Mouse (Mus musculus): ENCODE measurements around the gene Itga2b. TPM values are rescaled to one million over a fixed set of nuclear protein-coding genes. Genes with fewer than 3 reads are reported as not detected.
A peak's percentile ranks its signal among the peaks of the same experiment; 100 is the strongest.

The Itga2b gene
- polyA plus RNA-seq, 1 experiment from 2014 or later, result 6.6 TPM

DNA sequence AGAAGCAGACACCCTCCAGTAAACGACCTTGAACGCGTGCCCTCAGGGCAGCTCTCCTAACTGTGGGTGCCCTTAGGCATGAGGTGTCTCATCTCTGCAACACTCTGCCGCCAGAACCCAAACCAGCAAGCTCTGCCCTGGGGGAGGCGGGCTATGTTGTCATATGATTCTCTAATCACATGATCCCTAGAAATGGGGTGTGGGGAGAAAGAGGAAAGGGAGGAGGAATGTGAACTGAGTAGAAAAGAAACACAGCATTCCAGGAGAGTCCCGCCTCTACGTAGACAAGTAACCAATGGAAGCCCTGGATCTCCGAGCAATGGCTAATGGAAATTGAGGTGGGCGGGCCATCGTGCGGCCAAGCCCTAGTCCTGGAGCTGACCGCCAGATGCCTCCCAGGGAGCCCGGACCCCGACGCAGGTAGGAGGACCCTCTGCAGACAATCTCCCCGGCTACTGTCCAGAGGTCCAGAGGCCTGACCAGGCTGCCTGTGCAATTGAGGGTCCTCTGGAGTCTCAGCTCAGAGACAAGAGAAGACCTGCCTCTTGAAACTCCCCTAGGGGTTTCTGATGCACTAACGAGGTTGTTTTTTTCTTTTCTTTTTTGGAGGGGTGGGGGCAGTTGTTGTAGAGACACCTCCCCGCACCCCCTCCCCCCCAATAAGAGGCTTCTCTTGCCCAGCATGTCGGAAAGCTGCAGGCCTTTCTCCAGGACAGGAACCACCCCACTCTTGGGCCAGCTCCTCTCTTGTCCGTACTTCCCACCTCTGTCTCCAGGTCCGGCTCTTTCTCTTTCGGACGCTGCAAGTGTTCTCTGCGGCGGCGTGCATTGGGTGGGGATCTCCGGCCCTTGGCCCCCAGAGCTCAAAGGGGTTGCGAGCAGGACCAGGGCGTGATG, 39.6 kb downstream of the Itga2b start, which contains the start of gene Grn:
Grn (plus strand) TSS at position 195 of the 897 bp plus-strand sequence.
- Histone ChIP-seq H3K27me3 (replicated peaks; ENCODE audit: control insufficient read depth, insufficient read depth, low read length) (no peaks in the 10 kb centered on the region), H3K4me1 (ENCODE audit: control insufficient read depth, insufficient read depth, low read length) (0 out of 2 replicates have a peak, but pooled peaks cover 3% of the 10 kb centered on the region), H3K4me2 (ENCODE audit: low read depth, low read length) (peak within 1 kb of the TSS; percentile 93), H3K27ac (replicated peaks; ENCODE audit: low read depth, low read length) (peak within 1 kb of the TSS; percentile 80), H3K9me3 (ENCODE audit: control insufficient read depth, low read length) (no peaks in the 10 kb centered on the region), H3K9ac (ENCODE audit: low read depth, low read length) (peak within 1 kb of the TSS; percentile 65), H3K36me3 (ENCODE audit: control insufficient read depth, insufficient read depth, low read length) (peaks cover 25% of the 10 kb centered on the region), H3K4me3 (ENCODE audit: low read depth, low read length) (peak within 1 kb of the TSS; percentile 67)
- WGBS, result 0% methylated on average over 29 of the region's 29 CpGs
- DNase-seq (ENCODE audit: low spot score) (peak; percentile 98), ATAC-seq (ENCODE audit: low read depth) (peak; percentile 93)

DNA sequence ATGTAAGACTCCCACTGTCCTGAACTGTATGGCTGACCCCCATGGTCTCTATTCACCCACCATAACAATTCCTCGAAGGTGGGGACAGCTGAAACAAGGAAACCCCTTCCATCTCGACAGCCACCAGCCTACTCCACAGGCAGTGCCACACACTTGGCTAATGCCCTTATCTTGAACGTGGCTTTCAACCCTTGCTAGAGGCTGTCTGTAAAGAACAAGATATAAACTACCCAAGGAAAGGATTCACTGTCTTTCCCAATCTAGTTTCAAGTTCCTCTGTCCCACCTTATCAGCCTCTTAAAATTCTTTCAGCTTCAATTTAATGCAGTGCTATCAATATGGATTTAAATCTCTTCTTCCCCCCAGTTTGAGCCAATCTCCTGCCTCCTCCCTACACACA, 40.4 kb downstream of the Itga2b start:
- DNase-seq (ENCODE audit: low spot score) (no peak), ATAC-seq (ENCODE audit: low read depth) (no peak)
- H3K9me3 ChIP-seq (ENCODE audit: control insufficient read depth, low read length), result no peaks in the 10 kb centered on the region
- H3K9ac ChIP-seq (ENCODE audit: low read depth, low read length), result peak overlapping the region; percentile 57
- peak overlapping the region; percentile 93 for H3K4me2 ChIP-seq (ENCODE audit: low read depth, low read length)
- H3K27me3 ChIP-seq (replicated peaks; ENCODE audit: control insufficient read depth, insufficient read depth, low read length), result no peaks in the 10 kb centered on the region
- H3K27ac ChIP-seq (replicated peaks; ENCODE audit: low read depth, low read length), result no peak overlapping the region
- 0 out of 2 replicates have a peak, but pooled peaks cover 3% of the 10 kb centered on the region for H3K4me1 ChIP-seq (ENCODE audit: control insufficient read depth, insufficient read depth, low read length)
- 45% methylated on average over 3 of the region's 3 CpGs for WGBS
- peak overlapping the region; percentile 67 for H3K4me3 ChIP-seq (ENCODE audit: low read depth, low read length)
- H3K36me3 ChIP-seq (ENCODE audit: control insufficient read depth, insufficient read depth, low read length), result peaks cover 17% of the 10 kb centered on the region

DNA sequence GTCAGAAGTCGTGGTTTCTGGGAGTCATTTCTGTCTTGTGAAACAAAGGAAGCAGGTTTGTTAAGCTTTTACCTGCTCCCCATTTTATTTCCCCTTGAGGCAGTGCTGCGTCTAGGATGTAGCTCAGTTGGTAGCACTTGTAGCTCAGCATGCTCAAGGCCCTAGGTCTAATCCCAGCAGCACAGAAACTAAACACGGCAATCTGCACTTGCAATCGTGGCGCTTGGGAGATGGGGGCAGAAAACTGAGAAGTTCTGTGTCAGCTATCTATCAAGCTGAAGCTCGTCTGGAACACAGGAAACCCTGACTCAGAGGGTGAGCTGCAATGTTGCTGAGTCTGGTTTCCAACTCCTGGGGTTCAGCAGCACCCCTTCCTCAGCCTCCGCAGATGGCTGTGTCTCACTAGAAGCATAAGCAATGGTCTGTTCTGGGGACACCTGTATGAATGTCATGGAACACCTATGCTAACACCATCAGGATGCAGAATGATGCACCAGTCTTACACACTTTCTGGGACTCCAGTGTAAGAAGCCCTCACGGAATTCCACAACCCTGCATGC, 40.9 kb downstream of the Itga2b start:
- 61% methylated on average over 8 of the region's 8 CpGs for WGBS
- Histone ChIP-seq H3K9me3 (ENCODE audit: control insufficient read depth, low read length) (no peaks in the 10 kb centered on the region), H3K4me3 (ENCODE audit: low read depth, low read length) (no peak overlapping the region), H3K4me1 (ENCODE audit: control insufficient read depth, insufficient read depth, low read length) (0 out of 2 replicates have a peak, but pooled peaks cover 3% of the 10 kb centered on the region), H3K4me2 (ENCODE audit: low read depth, low read length) (peak overlapping the region; percentile 93; the same call in 1 of the 2 replicates), H3K27ac (replicated peaks; ENCODE audit: low read depth, low read length) (no peak overlapping the region), H3K9ac (ENCODE audit: low read depth, low read length) (no peak overlapping the region; the same call in 1 of the 2 replicates), H3K36me3 (ENCODE audit: control insufficient read depth, insufficient read depth, low read length) (peaks cover 12% of the 10 kb centered on the region; the same call in 1 of the 2 replicates), H3K27me3 (replicated peaks; ENCODE audit: control insufficient read depth, insufficient read depth, low read length) (no peaks in the 10 kb centered on the region)
- DNase-seq (ENCODE audit: low spot score) (no peak), ATAC-seq (ENCODE audit: low read depth) (no peak)

DNA sequence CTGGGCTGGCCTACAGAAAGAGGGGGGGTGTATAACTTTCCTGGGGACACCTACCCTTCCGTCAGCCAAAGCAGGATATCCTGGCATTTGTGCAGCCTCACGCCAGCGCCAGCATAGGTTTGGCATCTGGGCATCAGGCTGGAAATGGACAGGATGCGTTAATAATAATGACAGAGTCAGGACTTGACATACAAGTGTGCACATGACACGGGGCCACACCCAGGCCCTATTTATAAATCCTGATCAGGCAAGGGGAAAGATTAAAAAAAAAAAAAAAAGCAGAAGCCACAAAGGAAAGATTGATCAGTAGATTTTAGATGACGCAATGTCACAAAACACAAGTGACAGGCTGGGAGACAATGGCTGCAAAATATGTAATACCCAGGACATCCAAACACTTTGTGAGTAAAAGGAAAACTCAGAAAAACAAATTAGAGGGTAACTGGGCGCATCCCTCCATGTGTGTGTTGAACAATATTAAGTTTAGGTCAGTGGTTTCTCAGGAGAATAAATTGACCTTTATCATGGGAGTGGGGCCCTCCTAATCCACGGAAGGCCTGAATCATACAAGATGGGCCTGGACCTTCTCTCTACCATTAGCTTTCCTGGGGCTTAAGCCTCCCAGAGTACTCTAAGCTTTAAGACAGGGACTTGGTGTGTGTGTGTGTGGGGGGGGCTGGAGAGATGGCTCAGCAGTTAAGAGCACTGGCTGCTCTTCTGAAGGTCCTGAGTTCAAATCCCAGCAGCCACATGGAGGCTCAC, 44.2 kb downstream of the Itga2b start:
- no peak overlapping the region for H3K4me3 ChIP-seq (ENCODE audit: low read depth, low read length)
- H3K27ac ChIP-seq (replicated peaks; ENCODE audit: low read depth, low read length), result no peak overlapping the region
- WGBS, result 78% methylated on average over 8 of the region's 8 CpGs
- no peak overlapping the region for H3K9ac ChIP-seq (ENCODE audit: low read depth, low read length)
- H3K4me2 ChIP-seq (ENCODE audit: low read depth, low read length), result no peak overlapping the region
- H3K4me1 ChIP-seq (ENCODE audit: control insufficient read depth, insufficient read depth, low read length), result 0 out of 2 replicates have a peak, but pooled peaks cover 3% of the 10 kb centered on the region
- no peaks in the 10 kb centered on the region for H3K9me3 ChIP-seq (ENCODE audit: control insufficient read depth, low read length)
- DNase-seq (ENCODE audit: low spot score), result no peak
- no peak for ATAC-seq (ENCODE audit: low read depth)
- no peaks in the 10 kb centered on the region for H3K27me3 ChIP-seq (replicated peaks; ENCODE audit: control insufficient read depth, insufficient read depth, low read length)
- H3K36me3 ChIP-seq (ENCODE audit: control insufficient read depth, insufficient read depth, low read length), result no peaks in the 10 kb centered on the region

DNA sequence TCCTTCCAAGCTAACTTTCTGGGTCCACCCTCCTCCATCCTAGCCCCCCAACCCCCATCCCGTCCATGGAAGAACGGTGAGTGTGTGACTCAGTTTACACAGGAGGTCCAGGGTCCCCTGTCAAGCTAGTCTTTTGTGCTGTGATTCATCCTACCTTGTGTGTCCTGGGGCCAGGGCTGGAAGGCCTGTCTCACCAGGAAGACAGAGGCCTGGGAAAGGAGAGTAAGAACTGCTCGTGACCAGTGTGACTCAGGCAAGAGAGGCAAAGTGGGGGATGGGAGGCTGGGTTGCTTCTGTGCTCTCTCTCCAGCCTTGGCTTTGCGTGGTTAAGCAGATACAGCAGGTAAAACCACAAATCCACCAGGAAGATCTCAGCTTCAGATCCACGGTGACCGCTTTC, 45.3 kb downstream of the Itga2b start:
- Histone ChIP-seq H3K9ac (ENCODE audit: low read depth, low read length) (no peak overlapping the region), H3K27me3 (replicated peaks; ENCODE audit: control insufficient read depth, insufficient read depth, low read length) (no peaks in the 10 kb centered on the region), H3K27ac (replicated peaks; ENCODE audit: low read depth, low read length) (no peak overlapping the region), H3K4me1 (ENCODE audit: control insufficient read depth, insufficient read depth, low read length) (0 out of 2 replicates have a peak, but pooled peaks cover under 1% of the 10 kb centered on the region), H3K9me3 (ENCODE audit: control insufficient read depth, low read length) (no peaks in the 10 kb centered on the region), H3K36me3 (ENCODE audit: control insufficient read depth, insufficient read depth, low read length) (no peaks in the 10 kb centered on the region), H3K4me2 (ENCODE audit: low read depth, low read length) (no peak overlapping the region), H3K4me3 (ENCODE audit: low read depth, low read length) (no peak overlapping the region)
- DNase-seq (ENCODE audit: low spot score) (no peak), ATAC-seq (ENCODE audit: low read depth) (no peak)
- WGBS, result 74% methylated on average over 6 of the region's 6 CpGs

DNA sequence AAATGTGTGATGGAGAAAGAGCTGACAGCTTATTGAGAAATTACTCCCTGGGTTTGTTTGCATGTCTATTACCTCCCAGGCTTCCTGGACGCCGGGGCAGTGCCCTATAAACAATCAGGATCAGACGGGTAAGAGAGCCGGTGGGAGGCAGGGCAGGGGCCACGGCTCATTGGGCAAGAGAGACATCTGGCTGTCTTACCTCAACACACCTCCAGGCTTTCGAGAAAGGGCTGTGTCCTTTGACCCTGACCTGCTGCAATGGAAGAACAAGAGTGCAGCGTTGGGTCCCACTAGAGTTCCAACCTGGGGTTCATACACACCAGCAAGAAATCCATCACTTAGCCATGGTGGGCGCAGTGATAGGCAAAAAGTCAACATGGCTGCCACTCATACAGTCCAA, 48.4 kb downstream of the Itga2b start:
- Histone ChIP-seq H3K27me3 (replicated peaks; ENCODE audit: control insufficient read depth, insufficient read depth, low read length) (no peaks in the 10 kb centered on the region), H3K4me1 (ENCODE audit: control insufficient read depth, insufficient read depth, low read length) (no peaks in the 10 kb centered on the region), H3K9me3 (ENCODE audit: control insufficient read depth, low read length) (no peaks in the 10 kb centered on the region), H3K4me3 (ENCODE audit: low read depth, low read length) (no peak overlapping the region), H3K9ac (ENCODE audit: low read depth, low read length) (no peak overlapping the region), H3K36me3 (ENCODE audit: control insufficient read depth, insufficient read depth, low read length) (no peaks in the 10 kb centered on the region), H3K4me2 (ENCODE audit: low read depth, low read length) (no peak overlapping the region), H3K27ac (replicated peaks; ENCODE audit: low read depth, low read length) (no peak overlapping the region)
- no peak for DNase-seq (ENCODE audit: low spot score)
- no peak for ATAC-seq (ENCODE audit: low read depth)
- 61% methylated on average over 8 of the region's 8 CpGs for WGBS

DNA sequence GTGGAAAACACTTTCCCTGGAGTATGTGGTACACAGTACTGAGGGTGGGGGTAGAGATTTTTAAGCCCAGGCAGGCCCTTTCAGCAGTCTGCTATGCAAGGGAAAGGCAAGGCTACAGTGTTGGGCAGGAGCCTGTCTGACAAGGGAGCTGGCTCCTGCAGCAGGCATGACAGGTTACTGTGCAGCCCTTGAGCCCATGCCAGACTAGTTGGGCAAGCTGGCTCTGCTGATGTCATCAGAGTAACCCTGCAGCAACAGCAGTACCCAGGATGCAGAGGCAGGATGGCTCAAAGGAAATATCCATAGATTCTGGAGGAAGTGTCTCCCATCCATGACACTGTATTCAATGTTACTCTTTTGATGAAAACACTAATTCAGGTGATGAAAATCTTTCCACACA, 51.0 kb downstream of the Itga2b start:
- Histone ChIP-seq H3K27me3 (replicated peaks; ENCODE audit: control insufficient read depth, insufficient read depth, low read length) (no peaks in the 10 kb centered on the region), H3K4me2 (ENCODE audit: low read depth, low read length) (no peak overlapping the region), H3K27ac (replicated peaks; ENCODE audit: low read depth, low read length) (no peak overlapping the region), H3K9ac (ENCODE audit: low read depth, low read length) (no peak overlapping the region), H3K36me3 (ENCODE audit: control insufficient read depth, insufficient read depth, low read length) (no peaks in the 10 kb centered on the region), H3K4me3 (ENCODE audit: low read depth, low read length) (no peak overlapping the region), H3K4me1 (ENCODE audit: control insufficient read depth, insufficient read depth, low read length) (no peaks in the 10 kb centered on the region), H3K9me3 (ENCODE audit: control insufficient read depth, low read length) (no peaks in the 10 kb centered on the region)
- no peak for DNase-seq (ENCODE audit: low spot score)
- ATAC-seq (ENCODE audit: low read depth), result no peak

DNA sequence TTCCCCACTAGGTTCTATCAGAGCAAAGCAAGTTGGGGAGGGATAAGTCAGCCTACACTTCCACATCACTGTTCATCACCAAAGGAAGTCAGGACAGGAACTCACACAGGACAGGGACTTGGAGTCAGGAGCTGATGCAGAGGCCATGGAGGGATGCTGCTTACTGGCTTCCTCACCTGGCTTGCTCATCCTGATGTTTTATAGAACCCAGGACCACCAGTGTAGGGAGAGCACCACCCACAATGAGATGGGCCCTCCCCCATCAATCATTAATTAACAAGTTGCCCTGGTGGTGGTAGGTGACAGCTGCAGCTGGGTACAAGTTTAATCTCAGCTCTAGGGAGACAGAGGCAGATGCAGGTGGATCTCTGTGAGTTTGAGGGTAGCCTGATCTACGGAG, 52.8 kb downstream of the Itga2b start:
- H3K27ac ChIP-seq (replicated peaks; ENCODE audit: low read depth, low read length), result no peak overlapping the region
- no peaks in the 10 kb centered on the region for H3K36me3 ChIP-seq (ENCODE audit: control insufficient read depth, insufficient read depth, low read length)
- no peak overlapping the region for H3K4me2 ChIP-seq (ENCODE audit: low read depth, low read length)
- no peaks in the 10 kb centered on the region for H3K4me1 ChIP-seq (ENCODE audit: control insufficient read depth, insufficient read depth, low read length)
- ATAC-seq (ENCODE audit: low read depth) (no peak), DNase-seq (ENCODE audit: low spot score) (no peak)
- no peak overlapping the region for H3K9ac ChIP-seq (ENCODE audit: low read depth, low read length)
- no peaks in the 10 kb centered on the region for H3K27me3 ChIP-seq (replicated peaks; ENCODE audit: control insufficient read depth, insufficient read depth, low read length)
- 82% methylated on average over 1 of the region's 1 CpGs for WGBS
- H3K4me3 ChIP-seq (ENCODE audit: low read depth, low read length), result no peak overlapping the region
- H3K9me3 ChIP-seq (ENCODE audit: control insufficient read depth, low read length), result no peaks in the 10 kb centered on the region
